Mouse (Mus musculus): Measurements from ENCODE around the gene Mid1.
"Not testable (repeated sequence)": the region's sequence is repeated elsewhere in the genome, so short reads cannot be mapped to it uniquely, and the experiment has no call there.

- TF ChIP-seq CTCF, EP300 (IDR thresholded peaks at IDR 0.05; ENCODE audit: low read depth): not testable (repeated sequence)
Measured at GRCm38 (mm10) chrX:169982606-169983400, 297.8 kb downstream of the Mid1 start.
